Mouse (Mus musculus) MEL (cell line): ENCODE data around the gene Mpig6b. TPM values are rescaled to one million over a fixed set of nuclear protein-coding genes. Genes with fewer than 3 reads are reported as not detected.

Experiments used
- DNase-seq: peaks from one replicate; pipeline ENCODE4 v3.0.0; 2011; ENCODE audit warnings: low read depth, low spot score
- H3K27ac ChIP-seq: 2 replicates; pipeline ENCODE4 v1.5.1; 2012; ENCODE audit warnings: low read depth, mild to moderate bottlenecking, control low read depth, low read length, moderate library complexity; ENCODE audit not compliant: control insufficient read depth
- H3K27me3 ChIP-seq, 2 experiments: fragments of 150-350 bp in 1 of 2; sonication (generic) in 1 of 2; 2 replicates each; pipeline ENCODE4 v1.6.1; 2012; ENCODE audit warnings: low read length in 2 of 2, mild to moderate bottlenecking in 2 of 2, improper control_type of control experiment in 1 of 2, moderate library complexity in 1 of 2; ENCODE audit not compliant: insufficient read depth in 2 of 2, control insufficient read depth in 1 of 2
- H3K36me3 ChIP-seq, 2 experiments: 2 replicates each; pipeline ENCODE4 v1.6.1; 2012 to 2014; ENCODE audit warnings: low read length in 2 of 2, improper control_type of control experiment in 1 of 2, inconsistent platforms in 1 of 2, mild to moderate bottlenecking in 1 of 2; ENCODE audit not compliant: insufficient read depth in 2 of 2, control insufficient read depth in 1 of 2
- H3K4me1 ChIP-seq, 2 experiments: fragments of 150-350 bp in 1 of 2; sonication (generic) in 1 of 2; 2 replicates each; pipeline ENCODE4 v1.6.1; 2012; ENCODE audit warnings: low read length in 2 of 2, improper control_type of control experiment in 1 of 2, mild to moderate bottlenecking in 1 of 2; ENCODE audit not compliant: insufficient read depth in 2 of 2, control insufficient read depth in 1 of 2
- H3K4me3 ChIP-seq, 2 experiments: fragments of 150-350 bp in 1 of 2; sonication (generic) in 1 of 2; 2 replicates each; pipeline ENCODE4 v1.5.1; 2012; ENCODE audit warnings: low read depth in 2 of 2, low read length in 2 of 2, mild to moderate bottlenecking in 2 of 2, moderate library complexity in 2 of 2, control low read depth in 1 of 2, improper control_type of control experiment in 1 of 2; ENCODE audit not compliant: control insufficient read depth in 1 of 2, insufficient read depth in 1 of 2
- H3K79me2 ChIP-seq: 2 replicates; pipeline ENCODE4 v1.6.1; 2012; ENCODE audit warnings: mild to moderate bottlenecking, low read length, moderate library complexity; ENCODE audit not compliant: control insufficient read depth, poor library complexity, insufficient read depth
- H3K9ac ChIP-seq: 2 replicates; pipeline ENCODE4 v1.6.1; 2012; ENCODE audit warnings: low read depth, mild to moderate bottlenecking, control low read depth, low read length, moderate library complexity; ENCODE audit not compliant: control insufficient read depth, poor library complexity, severe bottlenecking
- H3K9me3 ChIP-seq: fragments of 150-350 bp; sonication (generic); replicated peaks from 2 replicates; pipeline ENCODE4 v1.6.1; 2012; ENCODE audit warnings: mild to moderate bottlenecking, low read length, improper control_type of control experiment, moderate library complexity; ENCODE audit not compliant: insufficient read depth
- BHLHE40 ChIP-seq: IDR thresholded peaks from 2 replicates; pipeline ENCODE4 v1.6.1; 2012; ENCODE audit warnings: low read depth, mild to moderate bottlenecking, inconsistent platforms, low read length, improper control_type of control experiment, borderline replicate concordance
- CHD1 ChIP-seq: IDR thresholded peaks from 2 replicates; pipeline ENCODE4 v1.6.1; 2012; ENCODE audit warnings: low read depth, mild to moderate bottlenecking, inconsistent platforms, low read length, improper control_type of control experiment
- CHD2 ChIP-seq: IDR thresholded peaks from 2 replicates; pipeline ENCODE4 v1.6.1; 2011; ENCODE audit warnings: low read length, improper control_type of control experiment
- CTCF ChIP-seq, 3 experiments: IDR thresholded peaks in 2 of 3; conservative IDR thresholded peaks in 1 of 3; 2 replicates each; pipeline ENCODE4 v1.5.1; 2011 to 2012; ENCODE audit warnings: low read length in 3 of 3, low read depth in 2 of 3, mild to moderate bottlenecking in 2 of 3, improper control_type of control experiment in 1 of 3, inconsistent platforms in 1 of 3, mixed read lengths in 1 of 3, moderate library complexity in 1 of 3; ENCODE audit not compliant: control insufficient read depth in 1 of 3, insufficient read depth in 1 of 3, poor library complexity in 1 of 3, severe bottlenecking in 1 of 3
- EP300 ChIP-seq, 2 experiments: IDR thresholded peaks; 2 replicates each; pipeline ENCODE4 v1.6.1; 2011; ENCODE audit warnings: improper control_type of control experiment in 2 of 2, low read length in 2 of 2, low read depth in 1 of 2, mild to moderate bottlenecking in 1 of 2
- ETS1 ChIP-seq: IDR thresholded peaks from 2 replicates; pipeline ENCODE4 v1.6.1; 2012; ENCODE audit warnings: low read depth, mild to moderate bottlenecking, inconsistent platforms, low read length, improper control_type of control experiment, moderate library complexity
- GABPA ChIP-seq: IDR thresholded peaks from 2 replicates; pipeline ENCODE4 v1.6.1; 2012; ENCODE audit warnings: low read depth, mild to moderate bottlenecking, inconsistent platforms, low read length, improper control_type of control experiment, moderate library complexity
- GATA1 ChIP-seq: IDR thresholded peaks from 2 replicates; pipeline ENCODE4 v1.6.1; 2011; ENCODE audit warnings: low read depth, low read length, improper control_type of control experiment
- HCFC1 ChIP-seq: IDR thresholded peaks from 2 replicates; pipeline ENCODE4 v1.6.1; 2012; ENCODE audit warnings: low read depth, mild to moderate bottlenecking, inconsistent platforms, low read length, improper control_type of control experiment, moderate library complexity
- JUND ChIP-seq: IDR thresholded peaks from 2 replicates; pipeline ENCODE4 v1.6.1; 2011; ENCODE audit warnings: low read depth, mild to moderate bottlenecking, improper control_type of control experiment, low read length
- KAT2A ChIP-seq: conservative IDR thresholded peaks from 2 replicates; pipeline ENCODE4 v1.6.1; 2012; ENCODE audit warnings: low read depth, low read length, improper control_type of control experiment, inconsistent platforms
- MAFK ChIP-seq: IDR thresholded peaks from 2 replicates; pipeline ENCODE4 v1.6.1; 2011; ENCODE audit warnings: low read depth, mild to moderate bottlenecking, low read length, improper control_type of control experiment, borderline replicate concordance
- MAX ChIP-seq: IDR thresholded peaks from 2 replicates; pipeline ENCODE4 v1.6.1; 2011; ENCODE audit warnings: low read length, improper control_type of control experiment
- MAZ ChIP-seq: IDR thresholded peaks from 2 replicates; pipeline ENCODE4 v1.6.1; 2012; ENCODE audit warnings: low read depth, mild to moderate bottlenecking, inconsistent platforms, low read length, improper control_type of control experiment
- MEF2A ChIP-seq: IDR thresholded peaks from 2 replicates; pipeline ENCODE4 v1.6.1; 2014; ENCODE audit warnings: low read depth, mild to moderate bottlenecking, inconsistent platforms, low read length, improper control_type of control experiment; ENCODE audit not compliant: poor library complexity, insufficient replicate concordance, severe bottlenecking; ENCODE audit errors: extremely low read depth
- MXI1 ChIP-seq: IDR thresholded peaks from 2 replicates; pipeline ENCODE4 v1.6.1; 2011; ENCODE audit warnings: mild to moderate bottlenecking, low read depth, low read length, improper control_type of control experiment
- MYB ChIP-seq: IDR thresholded peaks from 2 replicates; pipeline ENCODE4 v1.6.1; 2011; ENCODE audit warnings: mild to moderate bottlenecking, low read depth, low read length, improper control_type of control experiment
- MYC ChIP-seq: IDR thresholded peaks from 2 replicates; pipeline ENCODE4 v1.6.1; 2011; ENCODE audit warnings: low read depth, mild to moderate bottlenecking, low read length, improper control_type of control experiment, moderate library complexity
- NELFE ChIP-seq: IDR thresholded peaks from 2 replicates; pipeline ENCODE4 v1.6.1; 2011; ENCODE audit warnings: low read depth, low read length, improper control_type of control experiment
- NRF1 ChIP-seq: IDR thresholded peaks from 2 replicates; pipeline ENCODE4 v1.6.1; 2014; ENCODE audit warnings: low read depth, mild to moderate bottlenecking, inconsistent platforms, low read length, improper control_type of control experiment, moderate library complexity; ENCODE audit not compliant: poor library complexity, insufficient read depth, severe bottlenecking
- POLR2A ChIP-seq, 2 experiments: IDR thresholded peaks; 2 replicates each; pipeline ENCODE4 v1.6.1; 2011 to 2012; ENCODE audit warnings: low read length in 2 of 2, mild to moderate bottlenecking in 2 of 2, control low read depth in 1 of 2, improper control_type of control experiment in 1 of 2, low read depth in 1 of 2, moderate library complexity in 1 of 2; ENCODE audit not compliant: control insufficient read depth in 1 of 2, insufficient read depth in 1 of 2, poor library complexity in 1 of 2
- POLR2AphosphoS2 ChIP-seq: IDR thresholded peaks from 2 replicates; pipeline ENCODE4 v1.6.1; 2011; ENCODE audit warnings: low read length, improper control_type of control experiment
- POLR2AphosphoS5 ChIP-seq: IDR thresholded peaks from 2 replicates; pipeline ENCODE4 v1.6.1; 2012; ENCODE audit warnings: low read depth, borderline replicate concordance, mild to moderate bottlenecking, inconsistent platforms, low read length, moderate library complexity, mixed read lengths
- RCOR1 ChIP-seq: IDR thresholded peaks from 2 replicates; pipeline ENCODE4 v1.6.1; 2012; ENCODE audit warnings: low read depth, mild to moderate bottlenecking, inconsistent platforms, low read length, improper control_type of control experiment
- SIN3A ChIP-seq: IDR thresholded peaks from 2 replicates; pipeline ENCODE4 v1.6.1; 2012; ENCODE audit warnings: low read length, improper control_type of control experiment, inconsistent platforms
- SMC3 ChIP-seq: IDR thresholded peaks from 2 replicates; pipeline ENCODE4 v1.6.1; 2011; ENCODE audit warnings: low read depth, low read length, improper control_type of control experiment
- TAL1 ChIP-seq: IDR thresholded peaks from 2 replicates; pipeline ENCODE4 v1.6.1; 2012; ENCODE audit warnings: mild to moderate bottlenecking, inconsistent platforms, low read length, moderate library complexity, mixed read lengths
- TBP ChIP-seq: IDR thresholded peaks from 2 replicates; pipeline ENCODE4 v1.8.0; 2011; ENCODE audit warnings: low read depth, low read length, improper control_type of control experiment
- TCF12 ChIP-seq: IDR thresholded peaks from 2 replicates; pipeline ENCODE4 v1.6.1; 2014; ENCODE audit warnings: low read depth, mild to moderate bottlenecking, inconsistent platforms, low read length, improper control_type of control experiment, moderate library complexity
- USF1 ChIP-seq: IDR thresholded peaks from 2 replicates; pipeline ENCODE4 v1.6.1; 2014; ENCODE audit warnings: low read depth, mild to moderate bottlenecking, inconsistent platforms, low read length, improper control_type of control experiment, moderate library complexity
- USF2 ChIP-seq, 2 experiments: IDR thresholded peaks; 2 replicates each; pipeline ENCODE4 v1.6.1; 2011 to 2012; ENCODE audit warnings: improper control_type of control experiment in 2 of 2, low read length in 2 of 2, borderline replicate concordance in 1 of 2, inconsistent platforms in 1 of 2, low read depth in 1 of 2, mild to moderate bottlenecking in 1 of 2; ENCODE audit not compliant: insufficient read depth in 1 of 2
- polyA plus RNA-seq, 2 experiments: library from polyadenylated mRNA; stranded (reverse) in 1 of 2; unstranded in 1 of 2; fragments of >175 nt in 1 of 2; fragments of >200 nt in 1 of 2; gene quantifications; 2 replicates each; pipeline versions ENCODE4 v1.2.1 to v1.2.4; 2012; ENCODE audit warnings: low replicate concordance in 2 of 2, low read depth in 1 of 2; ENCODE audit not compliant: insufficient read length in 2 of 2, insufficient read depth in 1 of 2, missing spikeins in 1 of 2
- total RNA-seq: library from RNA; depleted of rRNA; stranded (reverse); fragments of 300-350 nt; gene quantifications from 2 replicates; pipeline ENCODE4 v1.2.3, GENCODE M21; 2012

The Mpig6b gene
- total and polyA plus RNA-seq, 3 experiments, result not detected

DNA sequence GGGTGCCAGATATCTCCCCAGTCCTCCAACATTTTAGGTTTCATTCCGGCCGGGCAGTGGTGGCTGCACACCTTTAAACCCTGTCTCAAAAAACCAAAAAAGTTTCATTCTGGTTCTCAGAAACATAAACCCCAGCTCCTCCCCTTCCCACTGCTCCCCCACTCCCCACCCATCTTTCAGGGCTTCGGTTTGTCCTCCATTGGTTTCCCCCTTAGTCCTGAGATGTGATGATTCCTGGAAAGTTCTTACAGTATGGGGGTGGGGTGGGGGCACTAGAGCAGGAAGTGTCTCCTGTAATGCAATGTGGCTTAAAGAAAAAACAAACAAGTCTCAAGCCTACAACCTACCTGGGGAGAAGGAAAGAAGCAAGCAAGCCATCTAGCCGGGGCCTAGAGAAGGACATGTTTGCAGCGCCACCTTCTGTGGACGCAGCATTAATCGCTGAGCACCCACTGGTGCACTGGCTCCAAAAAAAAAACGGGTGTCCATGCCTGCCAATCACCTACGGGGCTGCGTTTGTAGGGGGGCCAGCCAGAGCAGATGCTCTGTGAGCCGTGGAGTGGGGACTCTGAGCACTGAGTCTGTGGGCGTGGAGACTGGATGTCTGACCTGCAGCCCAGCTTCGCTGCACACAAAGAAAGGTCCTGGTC, 39.9 kb upstream of the Mpig6b start (continued):
- TF ChIP-seq GABPA, result no peak
- no peak for TF ChIP-seq MXI1
- 0 out of 2 replicates have a peak, but pooled peaks have one; percentile 33 for TF ChIP-seq MYC

DNA sequence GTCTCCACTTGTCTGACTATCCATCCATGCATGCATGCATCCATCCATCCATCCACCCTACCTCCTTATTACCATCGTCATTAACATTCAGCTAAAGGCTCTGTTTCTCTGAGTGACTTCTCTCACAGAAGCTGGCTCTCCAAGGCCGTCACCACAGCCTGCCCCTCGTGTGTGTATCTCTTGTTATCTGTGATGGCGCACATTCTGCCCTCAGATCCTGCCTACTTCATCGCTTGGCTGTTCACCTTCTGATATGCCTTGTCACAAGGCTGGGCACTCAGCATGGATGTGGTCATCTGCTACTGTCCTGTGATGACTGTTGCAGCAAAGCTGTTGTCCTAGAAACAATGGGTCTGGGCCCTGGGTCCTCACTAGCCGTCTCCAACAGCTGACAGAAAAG, 38.8 kb upstream of the Mpig6b start:
- peaks cover 0 to 31% of the 10 kb centered on the region in 2 experiments; a peak in 2 of 4 replicates for H3K36me3 ChIP-seq
- peak overlapping the region; percentile 64 for H3K9ac ChIP-seq
- TF ChIP-seq USF2 (IDR thresholded peaks at IDR 0.05; ENCODE audit: borderline replicate concordance in 1 of 2, insufficient read depth in 1 of 2, low read depth in 1 of 2, low read length in 2 of 2), result no peak
- peak; percentile 69 for TF ChIP-seq SIN3A
- peak; percentile 55 for TF ChIP-seq MAX
- TF ChIP-seq MAZ, result peak; percentile 24; the same call in 1 of the 2 replicates
- TF ChIP-seq TBP, result no peak; the same call in 1 of the 2 replicates
- TF ChIP-seq MEF2A, result no peak
- TF ChIP-seq CHD1, result 0 out of 2 replicates have a peak, but pooled peaks have one; percentile 41
- TF ChIP-seq JUND, result no peak
- peak; percentile 25; the same call in 1 of the 2 replicates for TF ChIP-seq BHLHE40
- TF ChIP-seq SMC3, result peak; percentile 6; the same call in 1 of the 2 replicates
- TF ChIP-seq CHD2, result no peak
- TF ChIP-seq POLR2AphosphoS2, result no peak
- no peak for TF ChIP-seq NRF1
- TF ChIP-seq CTCF (IDR thresholded peaks at IDR 0.05 in 2 of 3, conservative IDR thresholded peaks at IDR 0.05 in 1 of 3; ENCODE audit: control insufficient read depth in 1 of 3, insufficient read depth in 1 of 3, low read depth in 2 of 3, low read length in 3 of 3, poor library complexity in 1 of 3, severe bottlenecking in 1 of 3), result no peak
- TF ChIP-seq TAL1, result peak; percentile 98
- peak; percentile 60 for TF ChIP-seq MXI1
- peak; percentile 91 for TF ChIP-seq GATA1
- no peak for TF ChIP-seq KAT2A
- TF ChIP-seq HCFC1, result 0 out of 2 replicates have a peak, but pooled peaks have one; percentile 33
- no peak for TF ChIP-seq MYB
- TF ChIP-seq NELFE, result peak; percentile 28; the same call in 1 of the 2 replicates
- TF ChIP-seq MAFK, result no peak
- TF ChIP-seq TCF12, result peak; percentile 91
- peak; percentile 79 for TF ChIP-seq ETS1
- peak in 1 of 2 experiments; percentile 53; a peak in 1 of 4 replicates for TF ChIP-seq POLR2A (IDR thresholded peaks at IDR 0.05; ENCODE audit: control insufficient read depth in 1 of 2, insufficient read depth in 1 of 2, low read depth in 1 of 2, low read length in 2 of 2, poor library complexity in 1 of 2)
- no peak for TF ChIP-seq POLR2AphosphoS5
- peak; percentile 83 to 94 for TF ChIP-seq EP300 (IDR thresholded peaks at IDR 0.05; ENCODE audit: low read depth in 1 of 2, low read length in 2 of 2)
- peak; percentile 21; the same call in 1 of the 2 replicates for TF ChIP-seq RCOR1
- TF ChIP-seq MYC, result peak; percentile 48; the same call in 1 of the 2 replicates
- peak; percentile 18; the same call in 1 of the 2 replicates for TF ChIP-seq USF1
- H3K4me1 ChIP-seq, result peaks cover 22 to 36% of the 10 kb centered on the region in 2 experiments
- no peaks in the 10 kb centered on the region for H3K9me3 ChIP-seq
- H3K27ac ChIP-seq, result peak overlapping the region; percentile 96
- peak overlapping the region in 1 of 2 experiments; percentile 5; a peak in 1 of 4 replicates for H3K4me3 ChIP-seq
- peak; percentile 83 for DNase-seq
- no peaks in the 10 kb centered on the region for H3K79me2 ChIP-seq
- no peaks in the 10 kb centered on the region for H3K27me3 ChIP-seq
